Mouse (Mus musculus) mesoderm, embryonic 11.5 days (tissue): Measurements from ENCODE around the gene Pik3ap1.

Experiments
- DNase-seq: peaks from one replicate; pipeline ENCODE4 v3.0.0-alpha.2; 2012; ENCODE audit warnings: low read depth, low spot score

The Pik3ap1 gene

DNA sequence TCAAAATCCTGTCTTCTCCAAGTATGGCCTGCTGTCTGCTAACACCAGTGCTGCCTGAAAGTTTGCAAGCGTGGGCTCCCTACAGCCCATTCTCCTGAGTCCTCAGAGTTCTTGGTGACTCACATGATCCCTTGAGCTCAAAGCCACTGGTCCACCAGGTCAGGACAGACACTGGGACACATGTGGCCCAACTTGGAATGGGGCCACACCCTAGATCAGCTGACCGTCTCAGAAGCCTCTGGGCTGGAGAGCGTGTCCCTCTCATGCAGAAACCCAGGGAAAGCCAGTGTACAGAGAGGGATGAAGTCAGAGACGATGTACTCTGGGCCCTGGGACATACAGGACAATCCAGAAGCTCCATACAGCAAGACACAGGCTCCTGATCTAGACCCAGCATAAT, 102.7 kb downstream of the Pik3ap1 start:
- DNase-seq, result no peak

DNA sequence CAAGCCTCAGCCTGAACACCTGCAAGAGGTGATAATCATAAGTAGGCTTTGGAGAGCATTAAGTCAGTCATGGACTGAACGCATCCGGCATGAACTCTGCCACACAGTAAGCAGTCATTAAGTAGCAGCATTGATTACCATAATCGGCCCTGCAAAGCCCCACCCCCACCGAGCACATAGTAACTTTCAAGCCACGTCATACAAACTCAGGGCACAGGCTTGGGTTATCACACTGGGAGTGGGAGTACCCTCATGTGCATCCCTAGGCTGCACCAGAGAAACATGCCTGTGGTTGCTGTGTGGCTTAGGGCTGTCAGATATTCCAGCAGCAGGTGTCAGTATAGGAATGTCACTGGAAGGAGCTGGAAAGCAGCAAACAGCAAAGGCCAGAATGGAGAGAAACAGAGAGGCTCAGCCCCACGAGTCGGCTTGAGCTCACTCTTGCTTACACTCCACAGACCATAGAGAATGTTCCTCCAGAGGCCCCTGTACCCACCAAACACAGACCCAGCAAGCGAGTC, 105.1 kb downstream of the Pik3ap1 start:
- DNase-seq, result no peak

- no peak for DNase-seq
These were observed 106.3 kb downstream of the Pik3ap1 start for GRCm38 (mm10) chr19:41278606-41279005.

- no peak for DNase-seq
These were observed 109.3 kb downstream of the Pik3ap1 start for GRCm38 (mm10) chr19:41275588-41275987.

DNA sequence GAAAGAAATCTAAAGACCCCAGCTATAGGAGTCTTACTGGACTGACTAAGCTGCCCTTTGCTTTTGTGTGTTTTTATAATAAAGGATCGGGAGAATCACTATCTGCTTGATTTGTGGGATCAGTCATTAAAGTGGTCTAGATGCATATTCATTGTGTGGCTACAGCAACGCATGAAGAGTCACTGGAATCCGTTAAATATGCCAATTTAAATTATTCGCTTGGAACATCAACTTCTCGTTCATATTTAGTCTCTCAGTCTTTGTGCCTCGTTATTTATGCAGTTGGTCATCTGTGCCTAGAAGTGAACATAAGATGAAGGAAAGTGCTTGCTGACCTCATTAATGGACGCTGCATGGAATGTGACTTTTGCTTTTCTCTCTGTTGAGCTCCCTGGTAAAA, 114.0 kb downstream of the Pik3ap1 start:
- DNase-seq, result no peak

GRCm38 (mm10) chr19:41270151-41270727, 114.7 kb downstream of the Pik3ap1 start:
- peak; percentile 49 for DNase-seq

DNA sequence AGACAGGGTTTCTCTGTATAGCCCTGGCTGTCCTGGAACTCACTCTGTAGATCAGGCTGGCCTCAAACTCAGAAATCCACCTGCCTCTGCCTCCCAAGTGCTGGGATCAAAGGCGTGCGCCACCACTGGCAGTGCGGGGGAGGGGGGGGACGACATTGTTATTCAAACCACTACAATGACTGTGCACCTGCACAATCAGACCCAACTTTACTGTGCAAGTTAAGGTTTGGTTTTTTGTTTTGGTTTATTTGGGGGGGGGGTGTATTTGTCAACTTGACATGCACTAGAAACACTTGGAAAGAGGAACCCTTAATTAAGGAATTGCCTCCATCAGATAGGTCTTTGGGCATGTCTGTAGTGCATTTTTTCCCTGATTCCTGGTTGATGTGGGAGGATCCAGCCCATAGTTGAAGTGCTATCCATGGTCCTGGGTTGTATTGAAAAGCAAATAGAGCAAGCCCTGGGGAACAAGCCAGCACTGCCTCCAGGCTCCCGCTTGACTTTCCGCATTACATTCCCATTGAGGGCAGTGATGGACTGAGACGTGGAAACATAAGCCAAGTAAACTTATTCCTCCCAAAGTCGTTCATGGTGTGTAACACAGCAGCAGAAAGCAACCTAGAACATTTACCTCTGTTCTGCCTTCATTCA, 118.5 kb downstream of the Pik3ap1 start:
- DNase-seq, result no peak

GRCm38 (mm10) chr19:41264331-41264799, 120.5 kb downstream of the Pik3ap1 start:
- no peak for DNase-seq

GRCm38 (mm10) chr19:41263630-41264295, 121.1 kb downstream of the Pik3ap1 start, which contains the start of gene Tm9sf3:
Tm9sf3 (minus strand) TSS chr19:41263997.
- peak; percentile 89 for DNase-seq

GRCm38 (mm10) chr19:41262712-41263629, 121.9 kb downstream of the Pik3ap1 start:
- peak; percentile 45 for DNase-seq

GRCm38 (mm10) chr19:41260736-41261135, 124.2 kb downstream of the Pik3ap1 start:
- DNase-seq, result no peak

- DNase-seq, result no peak
These were observed 125.6 kb downstream of the Pik3ap1 start for GRCm38 (mm10) chr19:41259256-41259655.

- DNase-seq, result peak; percentile 60
These were observed 126.2 kb downstream of the Pik3ap1 start for GRCm38 (mm10) chr19:41258707-41259106.

DNA sequence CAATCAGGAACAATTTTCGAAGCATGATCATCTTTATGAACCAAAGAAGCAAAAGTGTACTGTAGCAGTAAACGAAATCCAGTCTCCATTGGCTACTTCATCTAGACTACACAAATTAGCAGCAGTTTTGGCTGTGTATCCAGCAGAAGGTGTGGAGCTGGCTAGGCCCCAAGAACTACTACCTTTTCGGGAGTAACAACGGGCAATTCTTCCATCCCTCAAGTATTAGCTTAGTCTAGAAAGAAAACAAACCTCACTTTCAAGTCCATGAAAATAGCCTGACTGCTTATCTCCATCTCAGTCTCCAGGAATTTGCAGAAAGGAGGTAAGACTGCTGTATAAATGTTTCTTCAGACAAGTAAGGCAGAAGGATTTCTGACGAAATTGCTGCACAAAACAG, 130.3 kb downstream of the Pik3ap1 start:
- DNase-seq, result no peak

DNA sequence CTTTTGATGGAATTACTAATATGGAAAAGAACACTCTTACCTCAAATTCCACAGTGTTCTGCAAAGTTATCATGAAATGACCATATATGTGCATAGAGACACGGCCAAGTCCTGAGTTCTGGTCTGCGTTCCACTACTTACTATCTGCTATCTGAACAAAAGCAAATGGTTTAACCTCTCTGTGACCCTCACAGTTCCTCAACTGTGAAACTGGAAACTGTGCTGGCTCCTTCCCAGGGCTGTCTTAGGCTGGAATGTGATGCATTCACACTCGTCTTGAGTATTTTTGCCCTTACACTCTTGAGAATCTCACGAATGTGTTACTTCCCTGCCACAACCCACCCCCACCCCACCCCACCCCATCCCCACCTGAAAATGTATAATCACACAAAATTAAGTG, 135.9 kb downstream of the Pik3ap1 start:
- DNase-seq, result no peak

GRCm38 (mm10) chr19:41248271-41248670, 136.6 kb downstream of the Pik3ap1 start:
- no peak for DNase-seq

GRCm38 (mm10) chr19:41246271-41246670, 138.6 kb downstream of the Pik3ap1 start:
- no peak for DNase-seq

DNA sequence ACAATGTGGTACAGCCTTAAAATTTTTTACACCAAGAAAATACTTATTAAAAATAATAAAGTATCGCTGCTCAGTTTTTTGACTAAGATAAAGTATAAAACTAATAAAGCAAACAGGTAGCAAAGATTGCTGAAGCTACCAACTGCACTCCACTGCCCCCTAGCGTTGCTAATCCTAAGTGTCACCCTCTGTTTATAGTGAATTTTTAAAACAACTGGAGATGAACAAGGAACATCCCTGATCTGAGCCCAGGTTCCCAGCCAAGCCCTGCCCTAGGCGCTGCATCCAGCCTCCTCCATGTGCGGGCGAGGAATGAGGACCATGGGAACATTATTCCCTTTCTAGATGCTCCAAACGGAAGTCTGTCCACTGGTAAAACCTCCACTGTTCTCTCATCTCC, 140.3 kb downstream of the Pik3ap1 start:
- DNase-seq, result peak; percentile 62

- DNase-seq, result no peak
These were observed 142.9 kb downstream of the Pik3ap1 start for GRCm38 (mm10) chr19:41241997-41242396.

GRCm38 (mm10) chr19:41233698-41234097, 151.2 kb downstream of the Pik3ap1 start:
- no peak for DNase-seq
